Mouse (Mus musculus) hindbrain, embryonic 11.5 days (tissue): Measurements from ENCODE around the gene Psg26. TPM values are rescaled to one million over a fixed set of nuclear protein-coding genes. Genes with fewer than 3 reads are reported as not detected.

ENCODE experiments used
- polyA plus RNA-seq: library from polyadenylated mRNA; unstranded; fragments of >200 nt; fragmentation: Nextera tagmentation; extraction: Ambion mirVana; gene quantifications from 2 replicates; pipeline ENCODE4 v1.2.1, GENCODE M21; 2014

Gene Psg26
- polyA plus RNA-seq, 1 experiment from 2014 or later, result not detected

Other genes starting within 250 kb of the Psg26 start
- gene Mill1, start 238.8 kb downstream of the Psg26 start, polyA plus RNA-seq, result not detected in 2 replicates
- gene Psg18, start 129.2 kb downstream of the Psg26 start, polyA plus RNA-seq, result not detected in 2 replicates
- gene Psg28, start 52.1 kb downstream of the Psg26 start, polyA plus RNA-seq, result not detected in 2 replicates
- not detected in 2 replicates for gene Psg25, start 48.1 kb upstream of the Psg26 start, polyA plus RNA-seq
- gene Psg27, start 83.1 kb upstream of the Psg26 start, polyA plus RNA-seq, result not detected in 2 replicates
- gene Psg23, start 132.3 kb upstream of the Psg26 start, polyA plus RNA-seq, result not detected in 2 replicates
- gene Psg21, start 172.5 kb upstream of the Psg26 start, polyA plus RNA-seq, result not detected in 2 replicates
- gene Psg20, start 202.0 kb upstream of the Psg26 start, polyA plus RNA-seq, result not detected in 2 replicates
- gene Psg22, start 233.9 kb upstream of the Psg26 start, polyA plus RNA-seq, result not detected in 2 replicates